Mouse (Mus musculus): Measurements from ENCODE around the gene Mcts2. TPM values are rescaled to one million over a fixed set of nuclear protein-coding genes. Genes with fewer than 3 reads are reported as not detected.

The Mcts2 gene
- total RNA-seq, 2 experiments from 2014 or later, result 25.4 to 25.7 TPM

DNA sequence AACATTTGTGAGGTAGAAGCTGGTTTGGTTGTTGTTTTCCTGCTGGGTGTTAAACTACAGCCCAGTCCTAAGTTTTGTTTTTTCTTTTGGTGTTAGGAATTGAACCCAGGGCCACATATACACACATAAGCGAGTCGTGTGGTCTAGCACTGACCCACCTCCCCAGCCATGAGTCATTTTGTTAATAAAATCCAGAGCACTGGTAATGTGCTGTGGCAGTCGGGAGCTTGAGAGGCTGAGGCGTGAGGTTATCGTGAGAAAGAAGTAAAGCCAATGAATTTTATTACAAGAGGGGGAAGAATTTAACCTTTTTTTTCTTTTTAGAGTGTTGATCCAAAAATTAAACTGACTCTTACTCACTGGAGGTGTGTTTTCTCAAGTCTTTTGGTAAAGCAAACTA lies 3.7 kb upstream of the Mcts2 start:
- no peak for DNase-seq (ENCODE audit: low spot score in 2 of 2)

DNA sequence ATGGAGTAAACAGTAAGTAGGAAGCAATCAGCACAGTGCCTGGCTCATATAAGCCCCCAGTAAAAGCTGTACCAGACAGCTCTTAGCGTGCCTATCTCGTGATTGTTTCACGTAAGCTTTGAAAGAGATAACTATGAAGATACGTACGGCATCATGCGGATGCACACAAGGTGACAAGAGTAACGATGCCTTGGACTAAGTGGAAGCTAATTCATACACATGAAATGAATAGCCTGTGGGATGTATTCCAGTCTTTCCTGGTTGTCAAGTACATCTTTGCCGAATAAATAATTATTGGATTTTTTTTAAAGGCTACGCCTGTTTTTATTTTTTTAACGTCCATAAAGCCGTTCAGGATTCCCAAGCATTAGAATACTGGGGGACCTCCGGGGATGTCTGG lies 436 bp upstream of the Mcts2 start:
- no peak for DNase-seq (ENCODE audit: low spot score in 2 of 2)

DNA sequence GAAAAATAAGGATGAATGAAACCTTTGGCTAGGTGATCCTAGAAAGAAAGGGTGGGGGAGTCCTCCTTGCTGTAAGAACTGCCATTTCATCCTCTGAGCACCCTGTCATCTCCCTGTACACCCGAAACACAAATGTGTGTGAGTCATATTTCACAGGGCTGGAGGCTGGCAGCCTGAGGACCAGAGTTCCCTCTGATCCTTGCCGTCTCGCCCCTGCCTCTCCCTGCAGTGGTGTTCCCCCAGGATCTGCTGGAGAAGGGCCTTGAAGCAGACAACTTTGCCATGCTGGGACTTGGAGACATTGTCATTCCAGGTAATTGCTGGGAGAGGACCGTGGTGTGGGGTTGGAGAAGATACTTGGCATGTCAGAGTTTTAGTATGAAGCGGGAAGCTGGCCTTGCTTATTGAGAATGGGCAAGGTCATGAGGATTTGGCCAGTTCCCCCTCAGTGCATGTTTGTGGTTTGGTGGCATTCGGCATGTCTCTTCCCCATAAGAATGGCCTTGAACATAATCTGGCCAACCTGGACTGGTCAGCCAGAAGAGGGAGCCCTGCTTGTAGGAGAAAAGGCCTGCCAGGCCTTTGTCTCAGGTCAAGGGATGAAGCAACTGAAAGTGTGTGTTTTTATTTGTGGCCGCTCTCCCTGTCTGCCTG lies 4.9 kb downstream of the Mcts2 start:
- no peak for DNase-seq (ENCODE audit: low spot score in 2 of 2)

DNA sequence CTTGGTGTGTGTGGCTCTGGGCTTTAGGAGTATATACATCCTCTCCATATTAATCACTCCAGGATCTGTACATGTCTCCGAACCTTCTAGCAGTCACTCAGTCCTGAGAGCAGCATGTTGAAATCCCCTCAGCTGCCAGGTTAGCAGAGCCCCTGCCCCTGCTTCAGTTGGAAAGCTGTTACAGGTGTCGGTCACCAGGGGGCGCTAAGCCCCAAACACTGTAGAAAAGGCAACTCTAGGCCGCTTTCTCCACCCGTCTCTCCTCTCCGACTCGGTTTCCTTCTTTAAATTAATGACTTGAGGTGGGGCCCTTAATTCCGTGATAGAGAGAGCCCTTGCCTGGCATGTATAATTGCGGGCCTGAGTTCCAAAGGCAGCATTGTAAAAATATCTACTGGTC lies 6.4 kb downstream of the Mcts2 start:
- DNase-seq (ENCODE audit: low spot score in 2 of 2), result peak; percentile 71 to 73

DNA sequence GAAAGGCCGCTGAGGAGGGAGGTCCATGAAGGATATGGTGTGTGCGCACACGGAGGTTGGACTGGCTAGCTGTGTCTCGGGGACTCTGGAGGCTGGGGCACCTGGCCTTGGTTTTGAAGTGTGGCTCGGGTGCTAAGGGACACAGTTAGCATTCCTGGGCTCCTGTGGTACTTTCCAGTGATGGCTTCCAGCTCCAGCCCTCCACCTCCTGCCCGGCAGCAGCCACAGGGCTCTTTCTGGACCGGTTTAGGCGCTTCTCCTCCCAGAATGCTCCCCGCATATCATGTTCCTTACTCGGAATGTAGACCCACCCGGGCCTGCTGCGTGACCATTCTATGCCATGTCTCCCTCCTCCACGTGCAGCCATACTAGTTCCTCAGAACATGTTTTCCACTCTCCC lies 6.9 kb downstream of the Mcts2 start:
- no peak for DNase-seq (ENCODE audit: low spot score in 2 of 2)

DNA sequence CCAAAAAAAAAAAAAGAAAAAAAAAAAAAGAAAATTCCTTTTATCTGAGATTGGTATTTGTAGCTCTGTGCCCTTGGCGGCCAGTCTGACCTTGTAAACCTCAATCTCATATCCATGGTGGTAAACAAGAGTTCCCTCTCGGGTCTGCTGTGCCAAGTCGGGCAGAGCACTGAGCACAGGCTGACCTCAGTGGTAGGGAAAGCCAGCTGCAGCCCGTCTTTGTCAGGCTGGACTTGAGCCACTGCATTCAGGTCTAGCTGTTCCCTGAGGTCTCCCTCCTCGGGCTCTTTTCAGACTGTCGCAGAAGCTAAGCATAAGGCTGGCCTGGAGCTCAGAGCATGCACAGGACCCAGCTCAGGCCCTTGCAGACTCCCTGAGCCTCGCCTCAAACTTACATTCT lies 7.9 kb downstream of the Mcts2 start:
- DNase-seq (ENCODE audit: low spot score in 2 of 2), result no peak

DNA sequence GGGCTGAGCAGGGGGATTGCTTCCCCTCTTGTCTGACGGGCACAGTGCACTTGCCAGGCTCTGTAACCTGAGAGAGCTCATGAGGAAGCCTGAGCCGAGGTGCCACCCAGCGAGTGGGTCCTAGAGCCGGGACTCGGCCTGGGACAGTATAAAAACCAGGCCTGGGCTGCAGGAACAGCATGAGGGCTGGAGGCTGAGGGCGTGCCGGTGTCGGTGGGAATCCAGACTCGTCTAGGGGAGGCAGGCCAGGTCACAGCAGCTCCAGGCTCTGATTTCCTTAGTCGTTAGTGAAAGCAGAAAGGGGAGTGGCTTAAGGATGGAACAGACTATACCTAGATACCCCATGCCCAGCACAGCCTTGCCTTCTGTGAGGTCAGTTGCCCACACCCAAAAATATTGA lies 9.2 kb downstream of the Mcts2 start:
- DNase-seq (ENCODE audit: low spot score in 2 of 2), result no peak

DNA sequence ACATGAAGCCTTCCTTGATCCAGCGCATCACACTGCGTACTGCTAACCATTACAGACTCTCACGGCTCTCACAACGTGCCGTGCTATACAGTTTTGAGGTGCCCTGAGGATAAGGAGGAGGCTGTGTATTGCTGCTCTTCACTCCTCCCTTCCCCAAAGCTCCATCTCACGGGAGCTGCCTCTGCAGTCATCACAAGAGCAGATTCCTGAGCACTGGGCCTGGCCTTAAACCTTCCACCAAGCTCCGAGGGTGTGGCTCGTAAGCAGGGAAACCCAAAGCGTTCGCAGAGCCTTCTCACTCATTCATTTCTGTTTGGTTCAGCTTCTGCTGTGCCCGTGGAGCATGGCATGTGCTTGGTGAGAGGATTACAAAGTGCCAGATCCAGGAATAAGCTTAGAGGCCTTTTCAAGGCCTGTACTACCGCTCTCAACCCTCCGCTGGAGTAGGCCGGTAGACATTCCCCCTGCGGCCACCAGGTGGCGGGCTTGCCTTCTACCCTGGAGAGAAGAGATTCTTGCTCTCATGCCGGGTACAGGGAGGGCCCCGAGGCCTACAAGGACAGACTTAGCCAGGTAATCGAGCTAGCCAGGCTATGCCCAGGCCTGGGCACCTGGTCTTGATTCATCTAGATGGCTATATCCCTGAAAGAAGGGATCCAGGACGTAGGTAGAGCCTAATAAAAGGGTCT lies 9.8 kb downstream of the Mcts2 start:
- peak; percentile 94 for DNase-seq (ENCODE audit: low spot score in 2 of 2)

DNA sequence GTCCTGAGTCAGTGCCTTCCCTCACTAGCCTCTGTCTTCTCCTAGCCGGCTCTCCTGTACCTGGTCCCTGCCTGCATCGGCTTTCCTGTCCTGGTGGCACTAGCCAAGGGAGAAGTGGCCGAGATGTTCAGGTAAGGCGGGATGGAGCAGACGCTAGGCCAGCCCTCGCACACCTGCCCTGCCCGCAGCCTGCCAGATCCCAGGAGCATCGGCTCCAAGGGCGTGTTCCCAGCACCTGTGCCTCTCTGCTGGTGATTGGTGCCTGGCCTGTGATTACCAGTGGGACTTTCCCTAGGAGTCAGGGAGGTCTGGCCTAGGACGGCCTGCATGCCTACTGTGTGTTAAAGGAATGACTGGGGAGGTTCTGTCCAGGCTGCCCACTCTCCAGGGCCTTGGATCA lies 13.3 kb downstream of the Mcts2 start:
- DNase-seq (ENCODE audit: low spot score in 2 of 2), result no peak

DNA sequence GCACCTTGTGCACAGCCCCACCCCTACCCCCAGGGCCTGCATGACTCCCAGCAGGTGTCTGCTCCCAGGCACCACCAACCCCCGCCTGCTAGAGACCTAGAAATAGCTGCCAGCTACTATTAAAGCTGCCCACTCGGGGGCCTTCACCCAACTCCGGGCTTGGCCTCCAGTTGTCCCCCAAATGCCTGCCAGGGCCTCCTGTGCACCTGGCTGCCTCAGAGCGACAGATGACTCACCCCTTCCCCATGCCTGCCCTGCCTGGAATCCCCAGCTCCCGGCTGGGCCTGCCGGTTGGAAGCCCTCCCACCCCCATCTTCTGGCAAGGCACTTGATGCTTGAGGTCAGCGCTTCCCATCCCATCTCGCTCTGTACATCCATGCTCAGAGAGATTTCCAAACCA lies 13.9 kb downstream of the Mcts2 start:
- DNase-seq (ENCODE audit: low spot score in 2 of 2), result no peak

DNA sequence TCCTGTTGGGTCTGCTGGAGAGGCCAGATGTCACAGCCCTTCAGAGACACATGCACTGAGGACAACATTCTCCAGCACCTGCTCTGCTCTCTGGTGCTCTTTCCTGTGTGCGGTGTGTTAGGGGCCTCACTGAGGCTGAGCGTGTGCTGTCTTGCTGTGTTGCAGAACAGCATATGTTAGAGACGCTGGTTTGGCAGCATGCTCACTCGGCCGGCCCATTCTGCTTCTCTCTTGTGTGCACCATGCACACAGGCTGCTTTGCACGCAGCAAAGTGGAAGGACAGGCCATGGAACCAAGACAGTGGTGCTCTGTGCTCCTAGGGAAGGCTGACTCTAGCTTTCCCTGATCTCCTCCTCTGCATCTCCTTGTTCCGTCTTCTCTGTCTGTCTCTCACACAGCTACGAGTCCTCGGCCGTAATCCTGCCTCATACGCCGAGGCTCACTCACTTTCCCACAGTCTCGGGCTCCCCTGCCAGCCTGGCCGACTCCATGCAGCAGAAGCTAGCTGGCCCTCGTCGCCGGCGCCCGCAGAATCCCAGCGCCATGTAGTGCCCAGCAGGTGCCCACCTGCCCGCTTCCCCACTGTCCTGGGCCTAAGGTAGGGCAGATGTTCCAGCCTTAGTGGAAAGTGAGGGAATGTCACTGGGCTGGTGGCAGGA lies 16.9 kb downstream of the Mcts2 start:
- no peak for DNase-seq (ENCODE audit: low spot score in 2 of 2)

DNA sequence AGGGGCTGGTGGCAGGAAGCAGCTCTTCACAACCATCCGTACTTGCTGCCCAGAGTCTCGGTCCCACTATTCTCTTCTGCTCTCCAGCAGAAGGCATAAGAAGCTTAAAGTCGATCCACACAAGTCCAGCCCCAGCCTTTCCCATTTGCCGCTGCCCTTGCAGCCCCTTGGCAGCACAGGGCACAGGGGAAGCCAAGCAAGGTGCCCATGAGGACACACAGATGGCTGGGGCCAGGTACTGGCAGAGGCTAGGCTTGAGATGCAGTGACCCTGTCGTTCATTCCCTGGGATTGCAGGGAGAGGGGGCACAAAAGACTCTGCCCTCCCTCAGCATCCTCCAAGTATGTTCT lies 17.4 kb downstream of the Mcts2 start:
- no peak for DNase-seq (ENCODE audit: low spot score in 2 of 2)

DNA sequence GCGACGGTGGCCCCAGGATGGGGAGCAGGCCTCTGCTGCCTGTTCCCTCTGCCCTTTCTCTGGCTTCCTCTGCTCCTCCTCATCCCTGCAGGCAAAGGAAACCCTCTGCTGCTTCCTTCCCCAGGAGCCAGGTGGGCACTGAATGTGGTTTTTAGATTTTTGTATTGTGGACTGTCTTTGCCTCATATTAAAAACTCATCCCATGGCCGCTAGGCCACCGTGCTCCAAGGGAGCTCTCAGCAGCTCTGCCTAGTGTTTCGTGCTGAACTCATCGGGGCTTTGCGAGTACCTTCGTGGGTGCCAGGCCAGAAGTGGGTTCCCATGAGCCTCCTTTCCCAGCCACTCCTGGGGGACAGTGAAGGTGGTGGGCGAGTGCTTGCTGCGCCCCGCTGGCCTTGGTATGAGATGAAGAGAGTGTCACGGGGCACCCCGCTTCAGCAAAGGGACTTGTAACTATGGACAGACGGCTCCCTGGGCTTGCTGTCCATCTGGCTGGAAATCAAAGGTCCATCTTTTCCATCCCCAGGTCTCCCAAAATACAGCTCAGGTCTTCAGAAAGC lies 18.1 kb downstream of the Mcts2 start:
- DNase-seq (ENCODE audit: low spot score in 2 of 2), result no peak

DNA sequence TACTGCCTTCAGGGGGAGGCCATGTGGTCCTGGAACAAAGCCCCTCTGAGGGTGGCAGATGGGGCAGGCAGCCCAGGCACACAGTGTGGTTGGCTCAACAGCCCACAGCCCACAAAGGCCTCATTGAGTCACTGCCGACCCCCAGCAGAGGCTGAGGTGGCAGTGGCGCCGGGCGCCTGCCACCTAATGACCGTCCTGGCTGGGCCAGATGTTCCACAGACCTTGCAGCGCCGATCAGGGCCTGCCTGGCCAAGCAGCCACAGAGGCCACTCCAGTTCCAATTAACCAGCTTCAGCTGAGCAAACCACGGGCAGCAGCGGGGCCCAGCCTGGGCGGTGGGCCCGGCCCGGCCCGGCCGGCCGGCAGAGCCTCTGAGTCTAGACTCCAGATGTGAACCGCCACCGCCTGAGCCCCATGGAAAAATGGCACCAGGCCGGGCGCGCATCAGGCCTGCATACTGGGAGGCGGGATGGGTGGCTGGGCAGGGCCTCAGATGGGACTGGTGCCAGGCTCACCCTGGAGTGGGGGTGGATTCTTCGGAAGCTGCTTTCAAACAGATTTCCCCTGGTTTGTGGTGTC lies 19.2 kb downstream of the Mcts2 start:
- DNase-seq (ENCODE audit: low spot score in 2 of 2), result peak; percentile 71 to 79

DNA sequence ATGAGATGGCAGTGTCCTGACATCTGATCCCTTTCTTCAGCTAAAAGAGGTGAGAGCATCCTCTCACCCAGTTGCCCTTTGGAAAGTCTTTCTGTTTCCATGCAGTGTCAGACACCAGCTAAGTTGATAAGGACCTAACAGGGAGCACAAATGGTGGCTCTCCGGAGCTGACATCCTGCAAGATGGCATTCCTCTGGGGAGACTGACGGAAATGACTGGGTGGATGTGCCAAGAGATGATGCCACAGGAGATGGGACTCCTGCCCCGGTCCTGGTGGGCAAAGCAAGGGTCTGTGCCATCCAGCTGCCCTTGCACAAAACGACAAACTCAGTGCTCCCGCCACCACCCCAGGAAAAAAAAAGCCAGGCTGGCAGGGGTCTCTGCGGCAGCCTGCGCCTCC lies 20.4 kb downstream of the Mcts2 start:
- no peak for DNase-seq (ENCODE audit: low spot score in 2 of 2)

DNA sequence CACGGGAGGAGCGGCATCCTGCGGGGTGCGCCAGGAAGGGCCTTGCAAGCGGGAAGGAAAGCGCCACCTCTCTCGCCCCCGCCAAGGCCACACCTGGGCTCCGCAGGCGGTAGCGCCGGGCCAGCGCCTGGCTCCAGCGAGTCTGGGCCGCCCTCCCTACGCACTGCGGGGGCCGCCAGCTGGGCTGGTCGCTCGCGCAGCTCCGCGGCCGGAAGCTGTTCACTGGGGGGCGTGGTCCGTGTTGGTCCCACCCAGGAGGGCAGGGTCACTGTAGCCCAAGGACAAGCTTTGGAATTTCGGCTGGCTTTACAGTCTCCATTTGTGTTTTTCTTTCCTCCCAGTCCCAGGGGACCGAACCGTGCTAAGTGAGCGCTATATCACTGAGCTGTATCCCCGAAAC lies 20.8 kb downstream of the Mcts2 start:
- peak; percentile 70 to 72 for DNase-seq (ENCODE audit: low spot score in 2 of 2)

DNA sequence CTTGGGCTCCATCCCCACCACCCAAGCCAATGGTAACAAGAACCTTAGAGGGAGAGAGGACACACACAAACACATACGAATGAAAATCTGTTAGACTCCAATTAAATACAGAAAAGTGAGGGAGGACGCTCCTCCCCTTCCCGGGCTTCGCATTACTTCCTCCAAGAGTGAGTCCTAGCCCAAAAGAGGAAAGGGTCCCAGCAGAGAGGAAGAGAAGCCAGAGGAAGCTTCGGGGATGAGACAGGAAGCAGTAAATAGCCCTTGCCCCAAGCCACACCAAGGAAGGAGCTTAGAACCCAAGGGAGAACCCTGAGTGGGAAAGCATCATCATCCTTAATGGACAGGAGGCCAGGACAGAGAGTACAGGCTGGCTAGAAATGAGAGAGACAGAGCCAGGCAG lies 22.2 kb downstream of the Mcts2 start:
- DNase-seq (ENCODE audit: low spot score in 2 of 2), result no peak

DNA sequence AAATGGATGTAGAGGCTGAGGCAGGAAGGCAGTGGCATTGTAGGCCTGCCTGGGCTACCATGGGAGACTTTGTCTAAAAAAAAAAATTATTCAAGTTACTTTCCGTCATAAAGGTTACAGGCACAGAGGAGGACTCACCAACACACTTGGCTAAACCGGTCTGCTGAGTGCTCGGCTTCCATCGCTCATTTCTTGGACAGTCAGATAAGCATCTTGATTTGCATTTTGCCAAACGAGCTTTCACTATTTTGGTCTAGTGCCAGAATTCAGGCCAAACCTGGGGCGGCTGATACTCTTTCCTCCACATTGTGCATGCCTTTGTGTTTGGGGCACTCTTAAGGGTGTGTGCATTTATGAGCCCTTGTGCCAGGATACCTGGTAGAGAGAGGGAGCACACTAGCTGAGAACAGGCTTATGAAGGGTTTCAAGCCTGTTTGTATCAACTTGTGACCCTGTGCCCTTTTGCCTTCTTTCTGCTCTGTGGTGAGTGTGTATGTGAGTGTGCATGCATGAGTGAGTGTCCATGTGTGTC lies 29.5 kb downstream of the Mcts2 start:
- no peak for DNase-seq (ENCODE audit: low spot score in 2 of 2)

DNA sequence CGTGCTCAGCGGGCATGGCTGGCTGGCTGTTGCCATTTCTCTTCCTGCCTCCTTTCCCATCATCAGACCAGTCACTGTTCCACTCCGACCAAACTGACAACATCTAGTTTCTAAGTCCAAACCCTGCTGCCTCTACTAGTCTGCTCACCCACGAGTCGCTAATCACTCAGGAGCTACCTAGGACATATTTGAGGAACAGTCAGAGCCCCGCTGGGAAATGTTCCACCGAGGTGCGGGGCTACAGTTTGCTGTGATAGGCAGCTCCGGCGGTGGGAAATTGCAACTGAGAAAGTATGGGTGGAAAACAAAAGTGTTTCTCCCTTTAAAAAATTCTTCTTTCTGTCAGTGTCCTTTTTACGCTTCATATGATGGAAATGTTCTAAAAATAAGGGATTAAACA lies 30.8 kb downstream of the Mcts2 start:
- no peak for DNase-seq (ENCODE audit: low spot score in 2 of 2)

DNA sequence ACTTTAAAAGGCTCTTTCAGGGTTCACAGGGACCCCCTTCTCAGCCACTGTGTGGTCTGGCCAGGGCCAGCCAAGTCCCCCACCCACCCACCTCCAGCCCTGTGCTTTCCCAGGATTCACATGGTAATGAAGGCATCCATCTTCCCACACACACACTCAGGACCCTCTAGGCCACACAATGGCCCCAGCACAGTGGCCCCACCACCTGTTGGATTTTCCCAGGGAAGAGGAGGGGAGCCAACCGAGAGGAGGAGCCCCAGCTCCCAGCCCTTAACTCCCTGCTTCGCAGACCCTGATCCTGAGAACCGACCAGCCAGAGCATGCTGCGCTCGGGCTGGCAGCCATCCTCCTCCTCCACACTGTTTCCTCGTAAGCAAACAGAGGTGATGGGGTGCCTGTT lies 31.2 kb downstream of the Mcts2 start:
- DNase-seq (ENCODE audit: low spot score in 2 of 2), result no peak

DNA sequence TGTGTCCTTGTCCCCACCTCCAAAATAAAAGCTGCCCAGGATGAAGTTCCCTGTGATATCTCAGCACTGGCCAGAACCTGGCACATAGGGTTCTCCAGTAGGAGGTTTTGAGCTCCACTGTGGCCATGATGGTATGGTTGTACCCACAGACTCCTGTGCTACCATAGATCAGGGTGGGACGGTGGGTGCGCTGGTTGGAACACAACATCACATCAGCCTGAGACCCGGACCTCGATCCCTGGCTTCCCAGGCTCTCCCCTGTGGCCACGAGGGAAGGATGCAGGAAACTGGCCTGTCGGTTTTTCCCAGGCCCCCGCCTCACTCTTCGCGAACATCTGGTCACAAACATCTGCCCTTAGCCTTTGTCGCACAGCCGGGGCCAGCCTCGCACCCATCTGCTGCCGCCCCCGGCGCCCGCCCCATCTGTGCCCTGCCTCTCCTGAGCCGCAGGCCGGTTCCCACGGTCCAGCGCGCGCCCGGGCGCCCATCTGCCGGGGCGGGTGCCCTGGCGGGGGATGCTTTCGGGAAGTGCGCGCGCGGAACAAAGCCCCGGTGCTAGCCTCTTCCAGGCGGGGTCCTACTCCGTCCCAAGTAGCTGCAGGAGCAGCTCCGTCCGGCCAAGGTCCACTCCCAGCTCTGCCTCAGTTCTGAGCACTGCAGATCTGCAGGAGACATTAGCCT lies 37.0 kb downstream of the Mcts2 start:
- DNase-seq (ENCODE audit: low spot score in 2 of 2), result no peak
